Mouse (Mus musculus) bone marrow, adult 2 months (tissue): ENCODE results near the gene Gskip. TPM values are rescaled to one million over a fixed set of nuclear protein-coding genes. Genes with fewer than 3 reads are reported as not detected.
A peak's percentile ranks its signal among the peaks of the same experiment; 100 is the strongest.

Experiments
- H3K27ac ChIP-seq: fragments of 200-500 bp; 2 replicates; pipeline ENCODE4 v1.5.1; 2012; ENCODE audit warnings: low read depth, mild to moderate bottlenecking, control low read depth, inconsistent platforms, low read length; ENCODE audit not compliant: control insufficient read depth, poor library complexity, insufficient read depth
- H3K4me1 ChIP-seq: fragments of 200-500 bp; 2 replicates; pipeline ENCODE4 v1.6.1; 2011; ENCODE audit warnings: low read length; ENCODE audit not compliant: control insufficient read depth, insufficient read depth
- H3K4me3 ChIP-seq: fragments of 200-500 bp; replicated peaks from 2 replicates; pipeline ENCODE3; 2011; ENCODE audit warnings: mild to moderate bottlenecking, low read depth, low read length, control low read depth; ENCODE audit not compliant: control insufficient read depth
- CTCF ChIP-seq: fragments of 200-500 bp; IDR thresholded peaks from 2 replicates; pipeline ENCODE4 v1.5.1; 2011; ENCODE audit warnings: low read length, control low read depth; ENCODE audit not compliant: control insufficient read depth, insufficient read depth
- POLR2A ChIP-seq: fragments of 200-500 bp; IDR thresholded peaks from 2 replicates; pipeline ENCODE4 v1.6.1; 2011; ENCODE audit warnings: low read depth, mild to moderate bottlenecking, control low read depth, low read length, borderline replicate concordance; ENCODE audit not compliant: control insufficient read depth
- WGBS: fragments of 180-500 bp; shearing (Covaris S2); methylation state at CpG from one replicate; pipeline ENCODE4 v1.1.7; 2018; 5-methylcytosine and 5-hydroxymethylcytosine counted together
- polyA plus RNA-seq: library from polyadenylated mRNA; stranded (reverse); fragments of >200 nt; gene quantifications from 2 replicates; pipeline ENCODE4 v1.2.4, GENCODE M21; 2011; ENCODE audit warnings: low replicate concordance; ENCODE audit not compliant: missing spikeins, insufficient read depth, insufficient read length

Gskip gene
- polyA plus RNA-seq, 1 experiment = 7.9 TPM

DNA sequence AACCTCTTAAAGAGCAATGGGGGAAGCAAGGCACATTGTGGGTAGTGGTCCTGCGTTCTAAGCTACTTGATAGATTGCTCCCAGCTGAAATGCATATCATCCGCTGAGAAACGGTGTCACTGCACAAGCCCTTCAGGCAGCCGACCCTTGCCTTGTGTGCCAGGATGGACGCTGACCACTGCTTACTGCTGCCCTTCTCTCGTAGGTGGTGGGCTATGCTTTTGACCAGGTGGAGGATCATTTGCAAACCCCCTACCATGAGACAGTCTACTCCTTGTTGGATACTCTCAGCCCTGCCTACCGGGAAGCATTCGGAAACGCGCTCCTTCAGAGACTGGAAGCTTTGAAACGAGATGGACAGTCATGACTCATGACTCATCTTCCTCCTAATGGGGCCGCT is 15.8 kb downstream of the Gskip start:
- WGBS = 88% methylated on average over 12 of the region's 12 CpGs
- Histone ChIP-seq H3K27ac (no peak overlapping the region), H3K4me3 (no peak overlapping the region), H3K4me1 (peaks cover under 1% of the 10 kb centered on the region)
- TF ChIP-seq POLR2A = no peak
- TF ChIP-seq CTCF = no peak

DNA sequence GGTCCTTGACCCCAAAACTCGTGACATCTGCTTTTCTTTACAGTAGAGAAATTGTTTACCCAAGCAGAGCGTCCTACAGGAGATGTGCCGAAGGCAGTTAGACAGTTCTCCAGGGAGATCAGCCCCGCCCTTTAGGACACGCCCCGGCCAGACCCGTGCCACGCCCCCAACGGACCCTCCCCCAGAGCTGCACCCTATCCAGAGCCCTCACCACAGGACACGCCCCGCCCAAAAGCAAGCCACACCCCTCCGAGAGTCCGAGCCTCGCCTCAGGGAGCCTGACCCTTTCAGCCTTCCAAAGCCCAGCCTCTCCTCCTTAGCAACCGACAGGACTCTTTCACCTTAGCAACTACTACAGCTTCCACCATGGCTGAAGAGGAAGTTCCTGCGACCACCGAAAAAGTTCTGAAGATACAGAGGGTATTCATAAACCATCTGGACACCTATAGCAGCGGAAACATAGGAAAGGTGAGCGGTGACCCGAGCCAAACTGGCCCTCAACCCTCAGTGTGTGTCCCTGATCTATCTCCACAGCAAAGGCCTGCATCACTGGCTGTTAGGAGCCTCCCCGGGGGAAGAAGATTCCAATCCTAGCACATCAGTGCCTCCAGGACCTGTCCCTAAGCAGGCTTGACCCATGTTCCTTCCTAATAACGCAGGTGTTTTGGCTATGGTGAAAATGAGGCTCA is 21.3 kb downstream of the Gskip start, which contains the start of gene Ak7:
Ak7 (plus strand) TSS at position 178 of the 689 bp plus-strand sequence.
- 15% methylated on average over 22 of the region's 22 CpGs for WGBS
- H3K4me1 ChIP-seq = peaks cover 2% of the 10 kb centered on the region
- H3K27ac ChIP-seq = no peak within 1 kb of the TSS
- peak within 1 kb of the TSS; percentile 19 for H3K4me3 ChIP-seq
- TF ChIP-seq POLR2A = no peak
- no peak for TF ChIP-seq CTCF

DNA sequence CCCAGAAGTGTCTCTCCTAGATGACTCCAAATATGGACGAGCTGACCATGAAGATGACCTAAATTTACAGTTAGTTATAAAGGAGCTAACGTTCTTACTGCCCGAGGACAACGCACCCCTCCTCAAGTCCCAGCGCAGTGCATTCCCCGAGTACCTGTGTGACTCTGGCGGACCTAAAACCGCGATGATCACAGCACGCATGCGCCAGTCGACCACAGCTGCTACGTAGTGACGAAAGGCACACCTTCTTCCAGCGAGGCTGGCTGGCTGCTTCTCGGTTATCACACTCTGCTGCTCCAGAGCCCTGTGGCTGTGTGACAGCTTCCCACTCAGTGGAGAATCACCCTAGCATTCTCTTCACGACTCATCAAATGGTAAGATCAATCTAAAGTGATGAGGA is 34.0 kb downstream of the Gskip start:
- Histone ChIP-seq H3K4me3 (no peak overlapping the region), H3K4me1 (no peaks in the 10 kb centered on the region), H3K27ac (no peak overlapping the region)
- TF ChIP-seq CTCF (no peak), POLR2A (no peak)
- whole genome bisulfite sequencing = 57% methylated on average over 17 of the region's 17 CpGs

DNA sequence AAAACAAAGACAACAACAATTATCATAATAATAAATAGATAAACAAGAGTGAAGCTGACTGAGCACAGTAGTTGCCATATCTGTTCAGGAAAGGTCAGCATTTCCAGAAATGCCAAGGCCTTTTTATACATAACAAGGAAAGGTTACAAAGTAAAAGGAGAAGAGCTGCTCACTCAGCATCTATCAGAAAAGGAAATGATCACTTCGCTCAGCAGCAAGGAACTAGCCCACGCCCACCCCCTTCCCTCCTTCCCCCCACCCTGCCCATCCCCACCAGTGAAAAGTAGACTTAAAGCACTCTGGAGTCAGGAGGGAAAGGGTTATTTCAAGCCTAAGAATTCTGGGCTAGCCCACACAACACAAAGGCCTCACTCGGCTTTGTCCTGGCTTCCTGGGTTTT is 35.6 kb downstream of the Gskip start:
- Histone ChIP-seq H3K4me3 (no peak overlapping the region), H3K4me1 (no peaks in the 10 kb centered on the region), H3K27ac (no peak overlapping the region)
- TF ChIP-seq POLR2A = no peak
- no peak for TF ChIP-seq CTCF
- WGBS = 57% methylated on average over 3 of the region's 3 CpGs

DNA sequence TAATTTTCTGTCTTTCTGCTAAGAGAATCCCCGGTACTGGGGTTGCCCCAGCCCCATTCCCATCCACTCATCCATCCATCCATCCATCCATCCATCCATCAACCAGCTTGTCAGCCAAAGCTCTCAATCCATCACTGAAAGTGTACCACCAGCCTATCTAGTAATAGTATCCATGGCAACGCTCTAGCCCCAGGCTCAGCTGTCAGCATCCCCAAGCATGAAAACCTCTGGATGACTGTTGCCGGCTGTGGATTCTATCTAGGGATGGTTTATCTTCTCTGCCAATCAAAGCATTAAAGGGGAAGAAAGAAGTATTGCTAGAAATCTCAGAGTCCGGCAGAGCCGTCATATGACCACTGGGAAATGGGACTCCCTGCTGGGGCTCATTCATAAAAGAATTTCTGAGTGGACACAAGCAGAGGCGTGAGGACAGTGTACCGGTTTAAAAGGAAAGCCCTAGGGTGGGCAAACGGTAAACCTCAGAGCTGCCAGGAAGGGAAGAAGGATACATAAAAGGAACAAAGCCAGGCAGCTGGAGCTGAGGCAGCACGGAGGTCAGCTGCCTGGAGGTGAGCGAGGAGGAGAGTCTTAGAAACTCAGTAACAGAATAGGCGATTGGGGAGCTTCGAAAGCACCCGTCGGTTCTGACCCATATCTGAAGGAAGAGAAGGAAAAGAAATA is 37.0 kb downstream of the Gskip start:
- 68% methylated on average over 14 of the region's 14 CpGs for WGBS
- H3K4me3 ChIP-seq = no peak overlapping the region
- TF ChIP-seq POLR2A = no peak
- no peak for TF ChIP-seq CTCF
- H3K4me1 ChIP-seq = no peaks in the 10 kb centered on the region
- H3K27ac ChIP-seq = no peak overlapping the region

DNA sequence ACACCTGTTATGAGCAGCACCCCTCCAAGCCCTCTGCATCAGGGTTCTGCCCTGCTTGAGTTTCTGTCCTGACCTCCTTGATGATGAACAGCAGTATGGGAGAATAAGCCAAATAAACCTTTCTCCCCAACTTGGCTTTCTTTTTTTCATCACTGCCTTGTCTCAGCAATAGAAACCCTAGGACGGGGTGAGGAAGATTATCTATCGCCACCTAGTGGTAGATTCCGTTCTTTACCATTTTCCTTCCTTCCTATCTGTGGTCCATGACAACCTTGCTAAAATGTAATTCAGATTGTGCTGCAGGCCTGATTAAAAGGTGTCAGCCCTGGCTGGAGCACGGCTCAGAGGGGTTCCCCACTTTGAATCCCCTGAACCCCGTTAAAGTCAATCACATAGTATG is 38.0 kb downstream of the Gskip start:
- Histone ChIP-seq H3K4me3 (no peak overlapping the region), H3K4me1 (peaks cover 2% of the 10 kb centered on the region), H3K27ac (no peak overlapping the region)
- TF ChIP-seq CTCF (peak; percentile 42), POLR2A (no peak)
- WGBS = 3% methylated on average over 5 of the region's 5 CpGs

DNA sequence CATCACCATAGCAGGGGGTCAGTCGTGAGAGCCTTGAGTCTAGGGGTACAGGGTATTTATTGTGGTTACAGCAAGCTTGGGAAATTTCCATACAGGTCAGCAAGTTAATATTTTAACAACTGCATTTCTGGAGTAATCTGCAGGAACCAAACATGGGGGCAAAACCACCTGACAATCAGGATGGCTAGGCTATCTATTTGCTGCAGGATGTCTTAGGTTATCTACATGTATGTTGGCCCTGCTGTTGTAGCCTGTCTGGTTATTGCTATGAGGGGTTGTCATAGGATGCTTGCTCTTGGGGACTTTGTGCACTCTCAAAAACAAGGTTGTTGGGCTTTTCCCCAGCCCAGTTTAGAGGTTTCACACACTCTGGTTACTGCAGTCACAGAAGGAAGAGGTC is 40.0 kb downstream of the Gskip start:
- 25% methylated on average over 1 of the region's 1 CpGs for WGBS
- no peak overlapping the region for H3K4me3 ChIP-seq
- peaks cover 2% of the 10 kb centered on the region for H3K4me1 ChIP-seq
- TF ChIP-seq CTCF (no peak), POLR2A (no peak)
- H3K27ac ChIP-seq = no peak overlapping the region

DNA sequence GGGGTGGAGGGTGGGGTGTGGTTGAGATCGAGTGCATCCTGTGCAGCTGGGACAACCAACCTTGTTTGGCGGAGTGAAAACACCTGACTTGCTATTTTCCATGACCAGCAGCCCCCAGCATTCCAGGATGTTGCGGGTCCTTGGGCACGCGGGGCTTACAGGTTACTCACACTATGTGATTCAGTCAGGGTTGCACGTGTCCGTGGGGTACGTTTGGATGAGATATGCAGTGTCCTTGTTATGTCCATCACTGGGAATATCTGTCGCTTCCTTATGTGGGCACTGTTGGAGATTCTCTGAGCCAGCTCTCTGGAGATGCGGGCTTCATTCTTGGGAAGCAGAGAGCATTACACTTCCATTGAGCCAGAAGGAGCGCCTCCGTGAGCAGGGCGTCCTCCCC is 41.1 kb downstream of the Gskip start:
- WGBS = 84% methylated on average over 13 of the region's 13 CpGs
- Histone ChIP-seq H3K27ac (no peak overlapping the region), H3K4me3 (no peak overlapping the region), H3K4me1 (peaks cover 2% of the 10 kb centered on the region)
- no peak for TF ChIP-seq CTCF
- TF ChIP-seq POLR2A = no peak
